Mouse (Mus musculus) heart, embryonic 11.5 days (tissue): ENCODE measurements around the gene a. TPM values are rescaled to one million over a fixed set of nuclear protein-coding genes. Genes with fewer than 3 reads are reported as not detected.

Source experiments
- ATAC-seq: fragments of 200-750 bp; cut with Nextera tagmentation; replicated peaks from 2 replicates; pipeline ENCODE4 v1.8.0; 2017; ENCODE audit warnings: moderate library complexity; ENCODE audit not compliant: insufficient number of reproducible peaks, low FRiP score, low TSS enrichment
- H3K27ac ChIP-seq: fragments of 300-500 bp; sonication (generic); 2 replicates; pipeline ENCODE4 v1.5.1; 2014; ENCODE audit warnings: mild to moderate bottlenecking, low read depth, low read length
- H3K27me3 ChIP-seq: fragments of 300-500 bp; sonication (generic); 2 replicates; pipeline ENCODE4 v1.6.1; 2014; ENCODE audit warnings: mild to moderate bottlenecking, low read length, mixed read lengths; ENCODE audit not compliant: control insufficient read depth, insufficient read depth
- H3K36me3 ChIP-seq: fragments of 300-500 bp; sonication (generic); 2 replicates; pipeline ENCODE4 v1.6.1; 2014; ENCODE audit warnings: mild to moderate bottlenecking, low read length, moderate library complexity, mixed read lengths; ENCODE audit not compliant: control insufficient read depth, insufficient read depth
- H3K4me1 ChIP-seq: fragments of 300-500 bp; sonication (generic); 2 replicates; pipeline ENCODE4 v1.6.1; 2014; ENCODE audit warnings: low read length; ENCODE audit not compliant: control insufficient read depth, insufficient read depth
- H3K4me2 ChIP-seq: fragments of 300-500 bp; sonication (generic); 2 replicates; pipeline ENCODE4 v1.6.1; 2014; ENCODE audit warnings: mild to moderate bottlenecking, moderate library complexity
- H3K4me3 ChIP-seq: fragments of 300-500 bp; sonication (generic); 2 replicates; pipeline ENCODE4 v1.5.1; 2014; ENCODE audit warnings: low read depth, low read length
- H3K9ac ChIP-seq: fragments of 300-500 bp; sonication (generic); 2 replicates; pipeline ENCODE4 v1.6.1; 2014; ENCODE audit warnings: mild to moderate bottlenecking, low read depth, low read length, moderate library complexity
- H3K9me3 ChIP-seq: fragments of 300-500 bp; sonication (generic); replicated peaks from 2 replicates; pipeline ENCODE4 v1.6.1; 2016; ENCODE audit warnings: low read length; ENCODE audit not compliant: control insufficient read depth
- WGBS: fragments of 180-500 bp; shearing (Covaris S2); extraction: QIAGEN DNeasy Blood & Tissue Kit; methylation state at CpG from one replicate; pipeline ENCODE4 v1.1.7; 2014; ENCODE audit not compliant: insufficient replicate concordance; 5-methylcytosine and 5-hydroxymethylcytosine counted together
- polyA plus RNA-seq: library from polyadenylated mRNA; unstranded; fragments of >200 nt; fragmentation: Nextera tagmentation; extraction: Ambion mirVana; gene quantifications from 2 replicates; pipeline ENCODE4 v1.2.1, GENCODE M21; 2014

The a gene
- polyA plus RNA-seq, 1 experiment from 2014 or later: 0.34 TPM

DNA sequence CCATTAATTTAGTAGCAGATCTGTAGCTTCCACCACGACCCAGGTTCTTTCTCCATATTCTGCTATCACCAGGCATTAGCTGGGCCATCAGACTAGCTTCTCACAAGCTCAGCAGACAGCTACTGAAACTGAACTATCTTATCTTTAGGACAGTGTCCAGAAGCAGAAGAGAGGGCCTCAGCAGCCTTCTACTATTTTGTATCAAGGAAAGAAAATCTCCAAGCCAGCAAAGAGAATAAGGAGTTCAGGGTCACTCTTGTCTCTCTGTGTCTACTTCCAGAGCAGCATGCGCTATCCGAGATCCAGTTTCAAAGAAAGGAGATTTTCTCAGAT is 300.5 kb downstream of the a start:
- Histone ChIP-seq H3K9me3 (no peaks in the 10 kb centered on the region), H3K9ac (no peak overlapping the region), H3K36me3 (no peaks in the 10 kb centered on the region), H3K4me3 (no peak overlapping the region), H3K4me2 (no peak overlapping the region), H3K4me1 (peaks cover 6% of the 10 kb centered on the region; the same call in 1 of the 2 replicates), H3K27me3 (no peaks in the 10 kb centered on the region), H3K27ac (no peak overlapping the region)
- WGBS: 53% methylated on average over 3 of the region's 3 CpGs
- no peak for ATAC-seq

DNA sequence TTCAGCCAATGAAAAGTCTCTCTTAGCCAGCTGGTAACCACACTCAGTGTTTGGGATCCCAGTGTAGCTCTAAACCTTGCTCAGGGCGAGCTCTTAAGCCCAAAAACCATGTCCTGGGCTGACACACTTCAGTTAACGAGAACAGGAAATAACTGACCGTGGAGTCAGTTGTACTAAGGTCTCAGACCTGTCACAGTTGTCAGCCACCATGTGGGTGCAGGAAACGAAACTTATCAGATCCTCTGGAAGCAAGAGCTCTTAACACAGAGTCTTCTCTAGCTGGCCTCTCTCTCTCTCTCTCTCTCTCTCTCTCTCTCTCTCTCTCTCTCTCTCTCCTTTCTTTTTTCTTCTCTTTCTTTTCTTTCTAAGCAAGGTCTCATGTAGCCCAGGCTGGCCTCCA is 302.2 kb downstream of the a start:
- Histone ChIP-seq H3K9ac (no peak overlapping the region), H3K4me3 (no peak overlapping the region), H3K27ac (no peak overlapping the region), H3K36me3 (no peaks in the 10 kb centered on the region), H3K4me2 (no peak overlapping the region), H3K4me1 (peaks cover 6% of the 10 kb centered on the region; the same call in 1 of the 2 replicates), H3K27me3 (no peaks in the 10 kb centered on the region), H3K9me3 (no peaks in the 10 kb centered on the region)
- ATAC-seq: no peak
- 29% methylated on average over 4 of the region's 4 CpGs for WGBS

DNA sequence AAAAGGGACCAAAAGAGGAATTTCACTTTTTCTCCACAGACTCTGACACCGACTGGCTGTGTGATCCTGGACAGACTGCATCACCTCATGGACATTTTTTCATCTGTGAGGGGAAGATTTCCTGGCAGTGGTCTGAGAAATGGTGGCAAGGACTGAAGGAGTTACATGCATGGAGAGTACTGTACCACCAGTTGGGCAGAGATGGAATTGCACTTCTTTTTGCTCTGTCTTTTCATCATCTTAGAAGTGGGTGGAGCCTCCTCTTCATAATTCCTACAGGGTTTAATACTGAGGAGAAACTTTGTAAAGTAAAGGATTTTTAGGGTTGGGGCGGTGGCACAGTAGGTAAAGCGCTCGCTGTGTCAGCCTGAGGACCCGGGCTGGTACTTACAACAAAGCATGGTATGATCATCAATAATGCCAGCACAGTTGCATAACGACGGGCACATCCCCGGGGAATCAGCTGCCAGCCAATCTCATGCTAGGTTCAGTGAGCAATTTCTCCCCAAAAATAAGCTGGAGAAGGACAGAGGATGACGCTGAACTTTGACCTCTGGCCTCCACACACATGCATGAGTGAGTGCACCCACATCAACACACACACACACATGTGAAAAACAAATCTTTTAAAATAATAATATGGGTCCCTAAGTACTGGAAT is 307.6 kb downstream of the a start:
- Histone ChIP-seq H3K36me3 (no peaks in the 10 kb centered on the region), H3K9me3 (no peaks in the 10 kb centered on the region), H3K4me2 (no peak overlapping the region), H3K27ac (no peak overlapping the region), H3K4me1 (peaks cover 12% of the 10 kb centered on the region; the same call in 1 of the 2 replicates), H3K27me3 (no peaks in the 10 kb centered on the region), H3K4me3 (no peak overlapping the region), H3K9ac (no peak overlapping the region)
- 76% methylated on average over 9 of the region's 9 CpGs for WGBS
- ATAC-seq: no peak

DNA sequence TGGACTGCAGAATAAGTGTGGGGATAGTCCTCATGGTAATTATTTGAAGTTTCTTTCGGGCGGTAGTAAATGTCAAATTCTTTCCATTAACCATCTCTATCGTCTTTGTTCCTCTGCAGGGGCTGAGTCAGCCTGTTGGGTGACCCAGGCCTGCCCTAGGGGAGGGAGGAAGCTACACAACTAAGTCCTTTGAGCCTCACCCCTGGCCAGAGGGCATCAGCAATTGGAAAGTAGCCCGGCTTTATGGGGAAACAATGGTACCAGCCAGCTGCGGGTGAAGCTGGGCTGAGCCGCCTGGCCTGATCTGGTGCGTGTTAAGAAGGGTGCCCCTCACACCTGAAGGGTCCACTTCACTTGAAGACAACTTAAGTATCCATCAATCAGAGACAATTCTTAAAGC is 308.2 kb downstream of the a start:
- Histone ChIP-seq H3K9ac (no peak overlapping the region), H3K27me3 (no peaks in the 10 kb centered on the region), H3K4me2 (no peak overlapping the region), H3K27ac (no peak overlapping the region), H3K4me3 (no peak overlapping the region), H3K4me1 (peaks cover 12% of the 10 kb centered on the region; the same call in 1 of the 2 replicates), H3K9me3 (no peaks in the 10 kb centered on the region), H3K36me3 (no peaks in the 10 kb centered on the region)
- ATAC-seq: no peak
- WGBS: 59% methylated on average over 7 of the region's 7 CpGs

DNA sequence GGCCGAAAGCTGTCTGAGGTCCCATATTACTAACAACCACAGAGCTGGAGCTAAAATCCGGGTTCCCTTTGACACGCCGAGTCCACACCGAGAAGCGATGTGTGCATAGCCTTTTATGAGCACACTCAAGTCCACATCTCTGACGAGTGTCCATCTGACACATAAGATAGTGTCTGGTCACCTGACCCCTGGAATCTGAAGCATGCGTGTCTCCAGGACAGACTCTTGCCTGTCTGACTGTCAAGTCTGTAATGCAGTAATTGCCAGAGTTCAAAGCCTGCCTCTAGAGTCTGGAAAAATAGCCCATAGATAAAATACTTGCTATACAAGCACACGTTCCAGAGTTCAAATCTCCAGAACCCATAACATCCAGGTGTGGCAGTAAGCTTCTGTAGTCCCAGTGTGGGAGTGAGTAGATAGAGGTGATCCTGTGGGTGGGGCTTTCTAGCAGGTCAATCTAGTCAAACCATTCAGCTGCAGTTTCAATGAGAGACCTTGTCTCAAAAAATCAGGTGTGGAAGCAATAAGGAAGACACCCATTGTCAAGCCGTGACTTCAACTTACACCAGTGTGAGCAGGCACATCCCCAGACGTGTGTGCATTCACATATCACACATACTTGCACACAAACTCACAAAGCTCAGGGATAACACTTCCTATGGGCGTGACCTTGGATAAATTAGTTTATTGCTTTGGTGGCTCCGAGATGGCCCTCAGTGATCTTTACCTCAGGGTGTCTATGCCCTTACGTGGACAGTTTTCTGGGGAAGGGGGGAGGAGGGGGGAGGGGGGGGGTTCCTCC is 309.0 kb downstream of the a start:
- Histone ChIP-seq H3K4me1 (peaks cover 12% of the 10 kb centered on the region; the same call in 1 of the 2 replicates), H3K27me3 (no peaks in the 10 kb centered on the region), H3K27ac (no peak overlapping the region), H3K4me3 (no peak overlapping the region), H3K9me3 (no peaks in the 10 kb centered on the region), H3K9ac (no peak overlapping the region), H3K4me2 (no peak overlapping the region), H3K36me3 (no peaks in the 10 kb centered on the region)
- ATAC-seq: no peak
- 61% methylated on average over 14 of the region's 14 CpGs for WGBS

Other genes starting within 250 kb of the a start
- 0.89 and 1.4 TPM in 2 replicates for gene 1700003F12Rik, start 244.3 kb upstream of the a start, polyA plus RNA-seq
- not detected in 2 replicates for gene Actl10, start 239.6 kb upstream of the a start, polyA plus RNA-seq
- 1.2 and 1.4 TPM in 2 replicates for gene Necab3, start 232.5 kb upstream of the a start, polyA plus RNA-seq
- gene E2f1, start 221.5 kb upstream of the a start, polyA plus RNA-seq: 6.5 and 7.8 TPM in 2 replicates
- 21.4 and 23.5 TPM in 2 replicates for gene Pxmp4, start 187.7 kb upstream of the a start, polyA plus RNA-seq
- 0.77 and 0.93 TPM in 2 replicates for gene Zfp341, start 178.1 kb upstream of the a start, polyA plus RNA-seq
- gene 4930519P11Rik, start 178.0 kb upstream of the a start, polyA plus RNA-seq: 0.72 TPM in 1 of 2 replicates, not detected in the other
- gene Chmp4b, start 139.7 kb upstream of the a start, polyA plus RNA-seq: 10.1 and 12.5 TPM in 2 replicates
- gene Gm14214, start 21.4 kb upstream of the a start, polyA plus RNA-seq: not detected in 2 replicates
- gene Raly, start 306 bp upstream of the a start, polyA plus RNA-seq: 42.9 and 63.5 TPM in 2 replicates
- gene Eif2s2, start 101.5 kb downstream of the a start, polyA plus RNA-seq: 103 and 109 TPM in 2 replicates
- 2.1 and 2.2 TPM in 2 replicates for gene Gm14226, start 226.9 kb downstream of the a start, polyA plus RNA-seq